Mouse (Mus musculus) embryo, embryonic 10.5 days (tissue): ENCODE measurements around the gene Ilkap.

Experiments used
- DNase-seq: peaks from one replicate; pipeline ENCODE4 v3.0.0-alpha.2; 2015; ENCODE audit warnings: low spot score

The Ilkap gene

GRCm38 (mm10) chr1:91398260-91399062 lies at the start of gene Ilkap:
Gene Ilkap, minus strand, starts transcription at chr1:91398815.
- peak; percentile 92 for DNase-seq

DNA sequence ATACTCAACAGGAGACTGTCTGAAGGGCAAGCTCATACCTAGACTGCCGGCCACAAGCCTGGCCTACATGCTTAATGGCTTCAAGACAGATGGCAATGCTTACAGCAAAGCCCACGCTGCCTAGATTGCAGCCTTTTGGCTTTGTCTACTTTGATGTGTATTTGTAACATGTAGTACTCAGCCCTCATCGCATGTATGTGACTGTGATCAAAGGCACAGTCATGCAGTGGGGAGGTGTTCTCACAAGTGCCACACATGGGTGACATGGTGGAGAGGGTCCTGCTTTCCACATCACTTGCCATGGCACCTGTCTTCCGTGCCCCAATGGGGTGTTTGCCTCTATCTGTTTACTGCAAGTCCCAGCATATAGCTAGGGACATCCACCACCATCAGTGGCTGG lies 47.9 kb upstream of the Ilkap start:
- DNase-seq: no peak

GRCm38 (mm10) chr1:91446060-91446459 lies 47.4 kb upstream of the Ilkap start:
- no peak for DNase-seq

DNA sequence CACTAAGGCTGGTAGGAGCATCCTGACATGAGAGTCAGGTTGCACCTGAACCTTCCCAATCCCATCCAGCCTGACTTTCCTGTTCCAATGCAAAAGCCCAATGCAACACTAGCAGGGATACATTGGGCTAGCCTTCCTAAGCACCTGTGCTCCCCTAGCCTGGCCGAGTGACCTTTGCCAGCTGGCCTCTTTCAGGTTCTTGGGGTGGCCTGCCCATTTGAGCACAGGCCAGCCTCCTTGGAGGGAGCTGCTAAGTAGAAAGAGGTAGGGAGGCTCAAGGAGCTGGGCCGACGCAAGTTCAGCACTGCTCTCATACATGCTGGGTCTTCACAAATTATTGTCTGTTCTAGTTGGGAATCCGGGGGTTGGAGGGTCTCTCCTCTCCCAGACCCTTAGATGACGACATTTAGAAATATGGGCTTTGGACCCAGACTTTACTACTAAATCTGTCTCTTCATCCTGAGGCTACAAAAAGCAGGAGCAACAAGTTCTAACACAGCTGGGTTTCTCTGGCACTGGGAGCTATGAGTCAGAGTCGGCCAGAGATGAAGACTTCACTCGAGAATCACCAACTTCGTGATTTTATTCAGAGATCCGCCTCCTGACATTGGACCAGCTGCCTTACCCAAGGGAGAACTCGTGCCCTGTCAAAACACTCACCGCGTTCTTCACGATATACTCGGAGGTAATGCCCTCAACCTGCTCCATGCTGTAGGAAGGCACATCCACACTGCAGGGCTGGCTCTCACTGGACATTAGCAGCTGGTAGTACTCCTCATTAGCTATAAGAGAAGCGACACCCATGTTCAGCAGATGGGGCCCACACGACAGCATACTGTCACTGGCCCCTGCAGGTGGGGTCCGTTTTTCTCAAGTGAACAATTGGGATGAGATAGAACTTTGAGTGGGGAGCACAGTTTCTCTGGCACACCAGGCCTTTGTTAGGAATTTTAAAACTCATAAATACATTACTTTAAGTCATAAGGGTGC lies 46.5 kb upstream of the Ilkap start:
- DNase-seq: no peak

DNA sequence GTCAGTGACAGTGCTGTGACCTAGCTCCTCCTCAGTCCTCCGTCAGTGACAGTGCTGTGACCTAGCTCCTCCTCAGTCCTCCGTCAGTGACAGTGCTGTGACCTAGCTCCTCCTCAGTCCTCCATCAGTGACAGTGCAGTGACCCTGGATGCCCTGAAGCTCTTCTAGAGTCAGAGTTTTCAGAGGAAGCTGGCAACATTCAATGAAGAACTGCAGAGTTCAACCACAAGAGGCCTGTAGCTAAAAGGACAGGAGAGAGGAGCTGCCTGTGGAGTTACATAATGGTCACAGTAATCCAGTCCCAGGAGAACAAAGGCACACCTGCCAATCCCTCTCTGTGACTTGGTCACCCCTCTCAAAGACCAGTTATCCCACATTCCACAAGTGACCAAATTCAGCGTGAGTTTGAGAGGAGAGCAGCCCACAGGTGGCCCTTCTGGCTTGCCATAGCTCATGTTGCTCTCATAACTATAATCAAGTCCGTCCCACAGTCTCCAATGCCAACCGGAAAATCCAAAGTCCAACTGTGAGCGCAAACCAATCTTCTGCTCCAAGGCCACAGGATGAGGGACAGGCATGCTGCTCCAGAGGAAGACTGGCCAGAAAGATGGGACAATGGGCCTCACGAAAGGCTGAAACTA lies 43.9 kb upstream of the Ilkap start:
- no peak for DNase-seq

- no peak for DNase-seq
Observed at GRCm38 (mm10) chr1:91441855-91442254, 43.2 kb upstream of the Ilkap start.

GRCm38 (mm10) chr1:91439776-91440175 lies 41.2 kb upstream of the Ilkap start:
- no peak for DNase-seq

DNA sequence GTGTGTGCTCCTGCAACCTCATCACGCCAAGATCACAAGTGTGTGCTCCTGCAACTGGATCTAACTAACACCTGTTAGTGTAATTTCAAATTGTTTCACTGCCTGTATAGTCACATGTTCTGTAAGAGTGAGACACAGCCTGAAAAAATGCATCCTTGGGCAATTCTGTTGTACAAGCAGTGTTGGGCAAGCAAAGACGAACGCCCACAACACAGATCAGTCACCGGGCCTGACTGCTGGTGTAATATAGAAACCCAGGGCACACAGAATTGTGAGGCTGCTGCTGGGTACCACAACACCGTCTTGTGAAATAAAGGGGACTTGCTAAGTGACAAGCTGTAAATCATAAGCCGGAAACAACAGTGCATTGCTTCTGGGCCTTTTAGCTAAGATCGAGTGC lies 39.0 kb upstream of the Ilkap start:
- no peak for DNase-seq

DNA sequence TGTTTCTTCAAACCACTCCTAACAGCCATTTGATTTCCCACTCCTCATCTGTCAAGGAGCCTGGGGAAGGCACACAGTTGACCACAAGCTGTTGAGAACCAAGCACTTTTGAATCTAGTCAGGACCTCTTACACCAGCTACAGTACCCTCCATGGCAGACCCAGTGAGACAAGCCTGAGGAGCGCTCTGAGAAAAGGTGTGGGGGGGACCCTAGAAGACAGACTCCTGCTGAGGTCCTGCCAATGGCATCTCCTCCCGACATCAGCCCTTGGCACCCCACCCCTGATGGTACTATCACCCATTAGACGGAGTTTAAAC lies 38.4 kb upstream of the Ilkap start:
- no peak for DNase-seq

DNA sequence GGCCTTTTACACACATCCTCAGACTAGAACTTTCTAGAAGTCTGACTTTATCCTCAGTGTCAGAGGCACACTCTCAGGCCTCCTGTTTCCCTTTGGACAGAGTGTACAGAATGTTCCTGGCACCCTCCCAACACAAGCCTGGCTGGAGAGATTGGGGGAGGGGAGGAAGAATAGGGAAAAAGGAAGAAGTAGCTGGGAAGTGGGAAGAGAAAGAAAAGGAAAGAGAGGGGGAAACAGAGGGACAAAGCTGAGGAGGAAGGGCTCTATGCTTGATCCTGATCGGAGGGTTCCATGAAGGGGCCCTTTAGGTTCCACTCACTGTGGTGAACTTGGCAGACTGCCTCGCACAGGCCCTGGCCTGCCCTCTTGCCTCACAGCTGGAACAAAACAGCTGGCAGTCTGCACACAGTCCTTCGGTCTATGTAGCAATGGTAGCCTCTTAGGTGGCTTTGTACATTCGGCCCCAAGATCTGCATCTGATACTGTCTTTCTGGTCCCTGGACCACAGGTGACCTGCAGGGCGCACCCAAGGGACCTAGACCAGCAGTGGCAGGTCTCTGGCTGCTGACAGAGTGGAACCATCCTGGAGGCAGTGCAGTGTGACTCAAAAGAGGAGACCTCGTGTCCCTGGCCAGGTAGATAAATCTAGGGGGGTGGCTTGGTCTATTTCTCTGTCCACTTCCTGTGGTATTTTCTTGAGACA lies 37.9 kb upstream of the Ilkap start:
- no peak for DNase-seq

DNA sequence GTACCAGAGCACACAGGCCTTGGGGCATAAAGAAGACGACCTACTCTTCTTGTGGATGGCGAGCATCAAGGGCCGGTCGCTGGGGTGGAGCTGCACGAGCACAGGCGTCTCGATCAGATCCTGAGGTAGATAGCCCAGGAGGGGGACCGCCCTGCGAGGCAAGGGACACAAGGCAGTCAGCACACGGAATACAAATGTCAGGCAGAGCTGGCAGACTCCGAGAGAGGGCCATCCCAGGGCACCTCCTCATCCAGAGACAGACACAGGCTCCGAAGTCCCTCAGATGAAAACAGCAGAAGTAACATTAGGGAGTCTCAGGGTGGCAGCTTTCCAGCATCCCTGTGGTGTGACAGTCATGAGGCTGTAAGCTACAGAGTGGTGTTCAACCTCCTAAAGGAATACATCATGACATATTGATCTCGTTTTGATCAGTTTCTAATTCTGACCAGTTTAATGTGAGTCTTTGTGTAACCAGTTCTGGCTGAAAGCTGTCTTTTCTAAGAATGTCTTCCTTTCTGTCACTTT lies 37.1 kb upstream of the Ilkap start:
- no peak for DNase-seq

DNA sequence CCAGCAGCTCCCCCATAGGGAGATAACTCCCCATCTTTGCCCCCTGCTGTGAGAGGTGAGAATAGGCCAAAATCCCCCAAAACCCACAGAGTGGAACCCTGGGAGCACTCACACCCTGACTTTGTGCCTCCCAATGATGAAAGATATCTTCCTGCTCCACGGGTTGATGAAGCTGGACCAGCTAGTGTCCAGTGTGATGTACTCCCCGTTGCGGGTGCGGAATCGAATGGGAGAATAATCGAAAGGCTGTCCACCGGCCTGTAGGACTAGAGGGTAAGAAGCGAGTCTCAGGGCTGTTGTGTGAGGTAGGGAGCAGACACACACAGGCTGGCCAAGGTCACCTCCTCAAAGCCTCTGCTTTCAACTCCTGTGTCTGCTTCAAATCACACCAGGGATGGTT lies 36.3 kb upstream of the Ilkap start:
- DNase-seq: no peak

- DNase-seq: no peak
Observed at GRCm38 (mm10) chr1:91430761-91431160, 32.1 kb upstream of the Ilkap start.

DNA sequence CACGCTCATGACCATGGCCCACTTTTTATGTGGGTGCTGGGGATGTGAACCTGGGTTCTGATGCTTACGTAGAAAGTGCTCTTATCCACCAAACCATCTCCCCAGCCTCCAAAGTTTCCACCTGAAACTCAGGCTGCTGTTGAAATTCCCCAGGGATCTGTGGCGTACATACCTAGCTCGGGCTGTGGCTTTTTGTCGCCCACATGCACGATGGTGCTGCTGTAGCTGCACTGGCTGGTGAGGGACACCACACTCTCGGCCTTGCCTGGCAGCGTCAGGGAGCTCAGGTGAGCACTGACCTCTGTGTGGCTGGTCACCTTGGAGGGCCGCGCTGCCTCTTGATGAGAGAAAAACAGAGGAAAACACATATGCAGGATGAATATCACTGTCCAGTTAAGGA lies 30.6 kb upstream of the Ilkap start:
- DNase-seq: no peak

DNA sequence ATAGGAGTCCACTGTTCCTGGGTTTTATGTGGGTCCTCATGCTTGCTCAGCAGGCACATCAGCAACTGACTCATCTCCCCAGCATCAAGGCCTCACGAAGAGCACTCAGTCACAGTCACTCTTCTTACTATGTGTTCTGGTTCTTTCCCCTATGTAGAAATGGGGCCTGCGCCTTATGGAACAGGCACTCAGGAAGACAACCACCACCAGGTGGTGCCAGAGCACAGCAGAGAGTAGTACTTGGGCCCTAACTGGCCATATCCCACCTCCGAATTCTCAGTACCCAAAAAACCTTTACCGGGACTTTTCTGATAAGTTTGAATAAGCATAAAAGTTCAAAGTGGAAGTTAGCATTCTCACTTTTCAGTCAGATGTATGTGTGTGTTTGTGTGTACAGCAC lies 30.0 kb upstream of the Ilkap start:
- DNase-seq: peak; percentile 89

DNA sequence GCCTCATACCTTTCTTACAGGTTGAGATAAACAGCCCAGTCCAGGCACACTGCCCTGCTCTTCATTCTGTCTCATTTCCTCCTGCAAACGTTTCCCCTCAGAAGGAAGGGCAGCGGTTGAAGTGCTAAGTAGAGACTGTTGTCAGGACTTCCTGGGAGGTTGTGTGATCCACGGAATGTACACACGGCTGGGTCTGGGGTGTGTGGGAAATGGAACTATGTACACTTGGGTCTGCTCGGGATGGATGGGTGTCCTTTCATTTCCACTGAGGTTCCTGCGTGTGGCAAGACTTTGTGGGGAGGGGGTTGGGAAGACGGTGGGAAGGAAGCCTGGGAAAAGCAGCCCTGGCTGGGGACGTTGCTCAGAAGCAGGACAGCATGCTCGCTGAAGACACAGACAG lies 27.8 kb upstream of the Ilkap start:
- no peak for DNase-seq

- DNase-seq: no peak
Observed at GRCm38 (mm10) chr1:91420601-91421065, 22.0 kb upstream of the Ilkap start.

DNA sequence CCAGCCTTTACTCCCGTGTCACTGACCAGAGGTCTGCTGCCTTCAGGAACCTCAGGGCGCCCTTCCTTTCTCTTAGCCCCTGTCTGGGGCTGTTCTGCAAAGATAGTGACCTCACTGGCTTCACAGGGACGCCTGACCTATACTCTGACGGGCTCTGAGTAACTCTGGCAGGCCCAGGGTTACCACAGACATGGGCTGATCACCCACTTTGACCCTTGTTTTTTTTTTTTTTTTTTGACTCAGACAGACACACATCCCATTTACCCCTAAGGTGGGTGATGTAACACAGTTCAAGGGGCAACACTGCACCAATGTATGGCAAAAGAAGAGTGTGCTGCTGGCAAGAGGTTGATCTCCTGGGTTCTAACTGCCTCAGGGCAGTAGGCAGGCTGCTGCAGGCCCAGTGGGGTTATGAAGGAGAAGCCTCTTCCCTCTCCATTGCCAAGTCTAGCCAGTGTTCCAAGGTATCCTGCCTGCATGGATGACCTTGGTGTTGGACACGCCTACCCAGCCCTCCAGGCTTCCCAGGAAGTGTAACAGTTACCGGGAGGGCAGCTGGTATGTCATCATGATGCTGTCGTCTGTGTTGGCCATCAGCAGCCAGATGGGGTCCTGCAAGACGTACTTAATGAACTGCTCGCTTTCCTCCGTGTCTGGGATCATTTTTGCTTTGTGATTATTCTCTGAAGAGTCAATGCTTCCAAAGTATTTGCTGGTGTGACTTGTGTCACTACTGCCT lies 21.4 kb upstream of the Ilkap start:
- no peak for DNase-seq

GRCm38 (mm10) chr1:91417991-91418390 lies 19.4 kb upstream of the Ilkap start:
- no peak for DNase-seq

- DNase-seq: no peak
Observed at GRCm38 (mm10) chr1:91415311-91415710, 16.7 kb upstream of the Ilkap start.

- peak; percentile 15 for DNase-seq
Observed at GRCm38 (mm10) chr1:91414903-91415302, 16.3 kb upstream of the Ilkap start.
